Mouse (Mus musculus) macrophage (primary cell): ENCODE results near the gene Gm8297. TPM values are rescaled to one million over a fixed set of nuclear protein-coding genes. Genes with fewer than 3 reads are reported as not detected.
"Not testable (repeated sequence)": the region's sequence is repeated elsewhere in the genome, so short reads cannot be mapped to it uniquely, and the experiment has no call there.

Source experiments
- H3K27ac ChIP-seq: fragments of 350-480 bp; formaldehyde crosslinking; 2 replicates; pipeline ENCODE4 v1.9.0; 2021
- H3K36me3 ChIP-seq: fragments of 350-480 bp; formaldehyde crosslinking; 2 replicates; pipeline ENCODE4 v1.9.0; 2021; ENCODE audit errors: inconsistent target
- H3K4me3 ChIP-seq: fragments of 350-480 bp; formaldehyde crosslinking; 2 replicates; pipeline ENCODE4 v1.9.0; 2021; ENCODE audit errors: inconsistent target
- H3K79me2 ChIP-seq: fragments of 350-480 bp; formaldehyde crosslinking; 2 replicates; pipeline ENCODE4 v1.9.0; 2021; ENCODE audit errors: inconsistent target
- WGBS: methylation state at CpG from one replicate; pipeline ENCODE4 v1.1.7; 2026; ENCODE audit warnings: inconsistent platforms; ENCODE audit not compliant: missing documents; 5-methylcytosine and 5-hydroxymethylcytosine counted together
- polyA plus RNA-seq: library from polyadenylated mRNA; stranded (reverse); fragments of 250-400 nt; gene quantifications from 3 replicates; pipeline ENCODE4 v1.2.4, GENCODE M21; 2018; ENCODE audit warnings: inconsistent platforms
- total RNA-seq, 78 experiments: library from RNA; depleted of rRNA; stranded (reverse); fragments of 250-400 nt; gene quantifications; 1 replicate in 9 of 78; 2 replicates in 24 of 78; 3 replicates in 43 of 78; 4 replicates in 2 of 78; pipeline ENCODE4 v1.2.4; 2018; ENCODE audit warnings: inconsistent platforms in 56 of 78

Gene Gm8297
- not detected for total RNA-seq (2018; cell fraction: chromatin; rRNA removed)
- total RNA-seq (2018; cell fraction: cytosol; rRNA removed), result not detected
- not detected for total RNA-seq (2018; cell fraction: nucleus; rRNA removed)
- not detected in 3 replicates for polyA plus RNA-seq

GRCm38 (mm10) chr14:4983635-4984034 lies at the start of gene Gm8297:
Gene Gm8297, plus strand, starts transcription at chr14:4983935.
- not testable (repeated sequence) for H3K4me3 ChIP-seq, H3K36me3 ChIP-seq, H3K27ac ChIP-seq, H3K79me2 ChIP-seq

GRCm38 (mm10) chr14:5015591-5015990 lies 31.9 kb downstream of the Gm8297 start, which contains the start of gene Gm3298:
Gene Gm3298, plus strand, starts transcription at chr14:5015891.
- WGBS, result no CpG with 5 or more reads among the region's 2 CpGs
- not testable (repeated sequence) for H3K4me3 ChIP-seq, H3K79me2 ChIP-seq, H3K27ac ChIP-seq, H3K36me3 ChIP-seq

Other genes starting within 250 kb of the Gm8297 start
- gene Gm9602, start 207.6 kb upstream of the Gm8297 start, polyA plus RNA-seq, result not detected in 3 replicates
- not detected in 3 replicates for gene Gm3269, start 145.8 kb upstream of the Gm8297 start, polyA plus RNA-seq
- gene Gm3264, start 128.4 kb upstream of the Gm8297 start, polyA plus RNA-seq, result not detected in 3 replicates
- gene Gm3278, start 91.5 kb upstream of the Gm8297 start, polyA plus RNA-seq, result not detected in 3 replicates
- not detected in 3 replicates for gene Gm3298, start 32.0 kb downstream of the Gm8297 start, polyA plus RNA-seq
- gene 4930555G01Rik, start 66.7 kb downstream of the Gm8297 start, polyA plus RNA-seq, result not detected in 3 replicates
- not detected in 3 replicates for gene Gm8281, start 87.1 kb downstream of the Gm8297 start, polyA plus RNA-seq
- not detected in 3 replicates for gene Gm8279, start 147.6 kb downstream of the Gm8297 start, polyA plus RNA-seq
- gene Gm3317, start 180.6 kb downstream of the Gm8297 start, polyA plus RNA-seq, result not detected in 3 replicates
- gene Gm8271, start 201.9 kb downstream of the Gm8297 start, polyA plus RNA-seq, result not detected in 3 replicates